Comparison of ENCODE assay signal across 24 mouse cellular contexts in the genomic region with DNA sequence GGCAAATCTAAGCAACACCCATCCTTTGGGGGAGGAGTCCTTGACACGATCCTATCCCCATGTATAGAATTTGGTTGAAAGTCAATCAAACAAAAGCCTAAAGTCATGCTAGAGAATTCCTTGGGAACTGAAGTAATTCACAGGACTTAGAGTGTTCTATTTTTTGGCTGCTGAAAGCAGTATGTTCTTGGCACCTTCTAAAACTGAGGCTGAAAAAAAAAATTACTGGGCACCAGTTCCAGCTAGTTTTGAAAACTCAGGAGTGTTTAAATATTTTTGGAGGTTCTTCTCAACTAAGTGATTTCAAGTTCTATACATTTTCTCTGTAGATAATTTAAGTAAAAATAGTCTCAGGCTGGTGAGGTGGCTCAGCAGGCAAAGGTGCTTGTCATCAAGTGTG.
A peak's percentile ranks its signal among the peaks of the same experiment; 100 is the strongest.
DNase-seq lines count a peak whose midpoint lies in the region; ATAC-seq lines count a peak whose summit lies in the region.
"Had no signal": no experiment of that assay in that cellular context is flagged by ENCODE, and none has a peak within 500 bp of the region (broad histone marks: within the 10 kb centered on the region; RNA-seq: fewer than 3 reads in every experiment).

No protein-coding gene starts in this region.

- no peaks in the 10 kb centered on the region for H3K9me3 ChIP-seq in hindbrain, embryonic 14.5 days (ENCODE audit: control insufficient read depth, low read length)
- H3K9me3 ChIP-seq: embryonic facial prominence, embryonic 13.5 days; embryonic facial prominence, embryonic 15.5 days; forebrain, embryonic 10.5 days; forebrain, embryonic 12.5 days had no signal

- H3K27ac ChIP-seq in hindbrain, embryonic 14.5 days, result no peak overlapping the region
- H3K27ac ChIP-seq: embryonic facial prominence, embryonic 13.5 days; forebrain, embryonic 10.5 days; forebrain, embryonic 12.5 days had no signal

- intact Hi-C loops in heart, postnatal 14 days (cut with DNase I), result loop anchor here (5.0 kb wide), 1 partner anchor 250 kb away; the partner anchor contains the start of gene Dlx2

- WGBS in hindbrain, embryonic 14.5 days, result 74% methylated on average over 1 of the region's 1 CpGs

- H3K9ac ChIP-seq in hindbrain, embryonic 14.5 days, result no peak overlapping the region
- H3K9ac ChIP-seq: embryonic facial prominence, embryonic 13.5 days; embryonic facial prominence, embryonic 15.5 days; forebrain, embryonic 12.5 days had no signal

- H3K36me3 ChIP-seq in hindbrain, embryonic 14.5 days (replicated peaks; ENCODE audit: control insufficient read depth, insufficient read depth), result peaks cover 29% of the 10 kb centered on the region
- H3K36me3 ChIP-seq: embryonic facial prominence, embryonic 13.5 days; embryonic facial prominence, embryonic 15.5 days; forebrain, embryonic 10.5 days had no signal

- no peak overlapping the region for H3K4me3 ChIP-seq in hindbrain, embryonic 14.5 days (replicated peaks; ENCODE audit: low read length)
- H3K4me3 ChIP-seq: embryonic facial prominence, embryonic 13.5 days; embryonic facial prominence, embryonic 15.5 days; erythroblast, embryonic 14.5 days; forebrain, embryonic 10.5 days; forebrain, embryonic 12.5 days had no signal

- no peaks in the 10 kb centered on the region for H3K27me3 ChIP-seq in hindbrain, embryonic 14.5 days (ENCODE audit: control insufficient read depth, insufficient read depth, low read length)
- H3K27me3 ChIP-seq: embryonic facial prominence, embryonic 13.5 days; embryonic facial prominence, embryonic 15.5 days; forebrain, embryonic 12.5 days had no signal

- peak; percentile 21 to 51 for DNase-seq in frontal cortex, adult 2 months (ENCODE audit: extremely low spot score in 1 of 2, low spot score in 1 of 2)
- DNase-seq in frontal cortex, postnatal 10 days (ENCODE audit: low spot score in 2 of 2), result no peak
- DNase-seq in right cerebral cortex, adult 18-20 months, result peak; percentile 31
- DNase-seq in right cerebral cortex, postnatal 14 days, result no peak
- peak; percentile 65 for DNase-seq in brain, adult 2 months (ENCODE audit: low read depth, low spot score)
- no peak for DNase-seq in heart, postnatal 14 days
- no peak for DNase-seq in hindbrain, embryonic 14.5 days (ENCODE audit: low spot score)
- DNase-seq: adrenal gland, adult 8-10 months; adrenal gland, postnatal 14 days; adrenal gland, postnatal 36 days; cerebellum, adult 11 months; cerebellum, adult 18-20 months; cerebellum, adult 8-10 months; cerebellum, adult 9-11 months; cerebellum, postnatal 14 days; cerebellum, postnatal 36 days; embryo, embryonic 11 days had no signal

- ATAC-seq in hindbrain, embryonic 14.5 days (ENCODE audit: low FRiP score), result no peak
- ATAC-seq: forebrain, embryonic 14.5 days; forebrain, embryonic 16.5 days had no signal

- no peaks in the 10 kb centered on the region for H3K4me1 ChIP-seq in hindbrain, embryonic 14.5 days (replicated peaks; ENCODE audit: control insufficient read depth, insufficient read depth, low read length)

- H3K4me2 ChIP-seq in hindbrain, embryonic 14.5 days (replicated peaks), result no peak overlapping the region
- H3K4me2 ChIP-seq: embryonic facial prominence, embryonic 13.5 days; embryonic facial prominence, embryonic 15.5 days; forebrain, embryonic 12.5 days had no signal

Comparison
In these comparisons a context has a peak if more than half of its experiments do, and no peak if none do; other contexts are left out.
1. DNase-seq: peak in frontal cortex, adult 2 months (2 of 2), right cerebral cortex, adult 18-20 months (single experiment) and brain, adult 2 months (single experiment); none in frontal cortex, postnatal 10 days (0 of 2), right cerebral cortex, postnatal 14 days (single experiment), heart, postnatal 14 days (0 of 2) and hindbrain, embryonic 14.5 days (single experiment).